Mouse (Mus musculus) testis, adult 2 months (tissue): ENCODE measurements around the gene Invs. TPM values are rescaled to one million over a fixed set of nuclear protein-coding genes. Genes with fewer than 3 reads are reported as not detected.

Experiments
- H3K27ac ChIP-seq: fragments of 200-500 bp; 2 replicates; pipeline ENCODE4 v1.5.1; 2012; ENCODE audit warnings: low read depth, low read length; ENCODE audit not compliant: control insufficient read depth, insufficient read depth
- H3K27me3 ChIP-seq: fragments of 200-500 bp; 2 replicates; pipeline ENCODE4 v1.6.1; 2012; ENCODE audit warnings: mild to moderate bottlenecking, low read length, moderate library complexity; ENCODE audit not compliant: control insufficient read depth, insufficient read depth
- H3K36me3 ChIP-seq: fragments of 200-500 bp; 2 replicates; pipeline ENCODE4 v1.6.1; 2012; ENCODE audit warnings: mild to moderate bottlenecking, low read length; ENCODE audit not compliant: control insufficient read depth, insufficient read depth
- H3K4me1 ChIP-seq: fragments of 200-500 bp; 2 replicates; pipeline ENCODE4 v1.6.1; 2012; ENCODE audit warnings: low read length; ENCODE audit not compliant: control insufficient read depth, insufficient read depth
- H3K4me3 ChIP-seq: fragments of 200-500 bp; 2 replicates; pipeline ENCODE4 v1.5.1; 2012; ENCODE audit warnings: low read depth, mild to moderate bottlenecking, low read length, moderate library complexity, mixed read lengths; ENCODE audit not compliant: control insufficient read depth
- CTCF ChIP-seq: fragments of 200-500 bp; IDR thresholded peaks from 2 replicates; pipeline ENCODE4 v1.5.1; 2012; ENCODE audit warnings: low read depth, mild to moderate bottlenecking, inconsistent platforms, low read length, moderate library complexity; ENCODE audit not compliant: control insufficient read depth, insufficient read depth, insufficient replicate concordance
- POLR2A ChIP-seq: fragments of 200-500 bp; IDR thresholded peaks from 2 replicates; pipeline ENCODE4 v1.6.1; 2012; ENCODE audit warnings: low read depth, mild to moderate bottlenecking, inconsistent platforms, low read length, moderate library complexity; ENCODE audit not compliant: control insufficient read depth
- polyA plus RNA-seq: library from polyadenylated mRNA; depleted of rRNA; stranded (reverse); fragments of >200 nt; gene quantifications from 2 replicates; pipeline ENCODE4 v1.2.3, GENCODE M21; 2012

Invs gene
- polyA plus RNA-seq, 1 experiment, result 2.6 TPM

DNA sequence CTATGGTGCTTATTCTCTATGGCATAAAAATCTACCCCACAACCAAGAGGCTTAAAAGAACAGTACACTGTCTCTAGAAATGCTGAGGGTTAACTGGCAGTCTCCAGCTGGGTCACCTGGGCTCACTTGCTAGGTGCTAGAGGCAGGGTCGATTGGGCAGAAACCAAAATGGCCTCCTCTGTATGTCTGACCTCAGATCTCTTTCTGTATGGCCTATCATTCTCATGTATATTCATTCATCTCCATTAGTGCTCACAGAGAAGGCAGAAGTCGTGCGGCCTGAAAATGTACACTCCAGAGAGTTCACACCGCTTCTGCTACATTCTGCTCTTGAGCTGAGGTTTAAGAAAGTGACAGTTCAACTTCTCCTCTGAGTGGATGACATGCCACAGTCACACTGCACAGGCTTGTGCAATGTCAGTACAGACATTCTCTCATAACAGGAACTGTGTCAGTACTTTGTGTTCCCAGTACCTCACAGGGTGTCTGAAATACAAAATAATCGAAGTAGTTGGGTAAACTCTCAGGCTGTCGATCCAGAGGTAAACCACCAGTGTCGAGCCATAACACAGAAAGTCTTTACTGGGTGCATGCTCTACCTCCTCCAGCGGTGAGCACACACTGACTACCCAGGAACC lies 139.4 kb downstream of the Invs start:
- Histone ChIP-seq H3K27ac (no peak overlapping the region), H3K4me3 (no peak overlapping the region), H3K4me1 (no peaks in the 10 kb centered on the region), H3K27me3 (no peaks in the 10 kb centered on the region), H3K36me3 (no peaks in the 10 kb centered on the region; the same call in 1 of the 2 replicates)
- no peak for TF ChIP-seq CTCF
- no peak for TF ChIP-seq POLR2A

DNA sequence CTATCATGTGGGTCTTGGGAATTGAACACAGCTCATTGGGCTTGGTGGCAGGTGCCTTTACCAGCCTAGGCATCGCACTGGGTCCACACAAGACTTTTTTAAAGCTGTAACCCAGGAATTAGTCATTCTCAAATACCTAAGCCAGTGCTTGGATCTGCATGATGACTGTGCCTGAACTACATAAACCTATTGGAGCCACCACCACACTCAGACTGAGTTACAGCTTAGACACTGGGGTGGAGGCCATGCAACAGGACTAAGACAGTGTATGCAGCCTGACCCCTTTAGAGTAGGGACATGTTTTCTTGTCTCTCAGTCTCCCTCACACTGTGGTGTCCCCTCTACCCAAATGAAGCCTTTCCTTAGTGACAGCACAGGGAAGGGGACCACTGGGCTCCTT lies 143.1 kb downstream of the Invs start:
- no peaks in the 10 kb centered on the region for H3K27me3 ChIP-seq
- H3K4me3 ChIP-seq, result no peak overlapping the region
- no peak overlapping the region for H3K27ac ChIP-seq
- no peaks in the 10 kb centered on the region for H3K4me1 ChIP-seq
- H3K36me3 ChIP-seq, result no peaks in the 10 kb centered on the region
- TF ChIP-seq CTCF (no peak), POLR2A (no peak)

DNA sequence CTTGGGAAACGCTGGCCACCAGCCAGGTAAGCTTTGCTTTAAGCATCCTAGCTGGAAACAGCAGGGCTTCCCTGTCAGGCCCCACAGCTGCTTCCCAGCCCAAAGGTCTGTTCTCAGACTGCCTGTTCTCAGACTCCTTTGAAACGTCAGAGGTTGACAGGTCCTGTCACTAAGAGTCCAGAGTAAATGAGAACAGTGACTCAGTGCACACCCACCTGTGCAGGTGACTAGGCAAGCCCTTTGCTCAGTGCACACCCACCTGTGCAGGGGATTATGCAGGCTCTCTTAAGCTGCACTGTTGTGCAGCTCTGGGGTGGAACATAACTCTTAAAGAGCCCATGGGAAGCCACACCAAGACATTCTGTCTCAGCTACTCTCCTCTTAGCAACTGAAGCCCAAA lies 144.2 kb downstream of the Invs start:
- no peak for TF ChIP-seq CTCF
- TF ChIP-seq POLR2A, result no peak
- no peaks in the 10 kb centered on the region for H3K36me3 ChIP-seq

DNA sequence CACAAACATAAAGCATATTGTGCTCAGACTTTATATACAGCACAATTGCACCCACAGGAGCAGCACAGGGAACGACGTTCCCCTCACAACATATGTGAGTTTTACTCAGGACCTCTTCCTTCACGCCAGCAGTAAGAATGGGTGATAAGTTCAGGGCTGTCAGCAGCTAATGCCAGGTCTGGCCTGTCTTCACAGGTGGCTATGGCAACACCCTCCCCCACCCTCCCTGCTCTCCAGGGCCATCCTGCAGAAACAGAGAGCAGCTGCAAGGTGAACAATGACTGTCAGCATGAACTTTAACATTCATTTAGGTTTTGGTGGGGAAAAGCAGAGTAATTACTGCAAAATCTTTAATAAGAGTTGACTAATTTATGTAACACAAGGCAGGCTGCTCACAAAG lies 147.9 kb downstream of the Invs start:
- TF ChIP-seq POLR2A (no peak), CTCF (no peak)
- H3K27me3 ChIP-seq, result no peaks in the 10 kb centered on the region
- H3K4me1 ChIP-seq, result no peaks in the 10 kb centered on the region
- H3K36me3 ChIP-seq, result peaks cover 3% of the 10 kb centered on the region; the same call in 1 of the 2 replicates
- no peak overlapping the region for H3K4me3 ChIP-seq
- no peak overlapping the region for H3K27ac ChIP-seq

More for the DNA sequence above, 144.2 kb downstream of the Invs start:
- no peak overlapping the region for H3K4me3 ChIP-seq
- no peak overlapping the region for H3K27ac ChIP-seq
- no peaks in the 10 kb centered on the region for H3K27me3 ChIP-seq
- H3K4me1 ChIP-seq, result no peaks in the 10 kb centered on the region

DNA sequence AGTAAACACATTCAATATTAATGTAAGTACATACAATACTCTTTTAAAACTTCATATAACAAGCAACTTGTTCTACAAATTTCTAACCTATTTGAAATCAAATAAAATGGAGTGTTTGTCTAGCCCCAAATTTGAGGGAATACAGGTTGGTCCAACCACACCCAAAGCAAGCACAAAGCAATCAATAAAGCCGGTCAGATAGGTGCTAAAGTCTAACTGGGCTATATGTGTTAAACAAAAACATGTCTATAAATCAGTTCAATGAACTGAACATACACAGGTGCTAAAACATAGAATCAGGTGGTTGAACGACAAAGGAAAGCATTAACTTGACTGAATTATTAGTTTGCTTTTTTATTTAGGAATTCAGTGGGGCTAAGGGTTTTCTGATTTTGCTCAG lies 148.5 kb downstream of the Invs start:
- Histone ChIP-seq H3K27me3 (no peaks in the 10 kb centered on the region), H3K4me1 (no peaks in the 10 kb centered on the region), H3K36me3 (peaks cover 3% of the 10 kb centered on the region; the same call in 1 of the 2 replicates), H3K27ac (no peak overlapping the region), H3K4me3 (no peak overlapping the region)
- TF ChIP-seq CTCF, result no peak
- no peak for TF ChIP-seq POLR2A

DNA sequence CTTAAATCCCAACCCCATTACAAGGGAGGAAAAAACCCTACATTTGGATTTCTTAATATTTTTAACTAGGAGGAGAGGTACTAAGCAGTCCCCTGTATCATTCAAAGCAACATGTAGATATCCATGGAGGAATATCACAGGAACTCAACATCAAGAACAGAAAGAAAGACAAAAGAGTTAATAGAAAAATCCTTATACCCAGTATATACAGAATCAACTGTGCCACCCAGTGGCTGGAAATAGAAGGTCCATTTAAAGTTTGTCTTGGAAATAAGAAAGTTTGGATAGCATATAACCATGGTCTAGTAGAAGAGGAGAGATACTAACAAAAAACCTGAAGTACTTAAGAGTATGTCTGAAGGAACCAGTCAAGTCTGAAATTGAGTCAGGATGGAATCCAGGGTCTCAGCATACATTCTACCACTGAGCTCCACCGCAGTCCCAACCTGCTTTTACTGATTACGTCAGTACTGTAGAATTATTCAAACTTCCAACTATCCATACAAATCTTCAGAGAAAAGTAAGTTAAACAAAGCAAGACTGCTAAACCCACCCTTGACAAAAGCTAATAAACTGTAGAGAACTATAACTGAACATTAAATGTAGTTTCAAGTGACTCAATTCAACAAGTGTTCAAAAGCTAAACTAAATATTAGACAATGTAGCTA lies 174.7 kb downstream of the Invs start:
- peaks cover 2% of the 10 kb centered on the region for H3K36me3 ChIP-seq
- H3K27me3 ChIP-seq, result no peaks in the 10 kb centered on the region
- TF ChIP-seq POLR2A (no peak), CTCF (no peak)
- no peak overlapping the region for H3K27ac ChIP-seq
- no peaks in the 10 kb centered on the region for H3K4me1 ChIP-seq
- no peak overlapping the region for H3K4me3 ChIP-seq

DNA sequence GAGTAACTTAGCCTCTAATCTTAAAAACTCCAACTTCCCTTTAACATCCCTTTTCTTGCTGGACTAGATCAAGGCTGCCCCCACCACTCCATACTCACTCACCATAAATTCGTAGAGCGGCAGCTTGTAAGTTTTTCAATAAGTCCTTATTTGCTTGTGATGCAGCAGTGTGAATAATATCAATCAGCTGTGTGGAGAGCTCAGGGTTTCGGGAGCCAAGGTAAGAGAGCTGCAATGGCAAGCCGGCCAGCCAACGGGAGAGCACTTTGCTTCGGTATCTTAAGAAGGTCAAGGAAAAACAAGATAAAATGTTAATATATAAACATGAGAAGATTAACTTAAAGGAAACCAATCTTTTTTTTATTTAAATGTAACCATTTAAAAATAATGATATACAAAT lies 178.9 kb downstream of the Invs start:
- no peak for TF ChIP-seq CTCF
- TF ChIP-seq POLR2A, result no peak
- Histone ChIP-seq H3K27ac (no peak overlapping the region), H3K27me3 (no peaks in the 10 kb centered on the region), H3K36me3 (peaks cover 2% of the 10 kb centered on the region), H3K4me1 (no peaks in the 10 kb centered on the region), H3K4me3 (no peak overlapping the region)

DNA sequence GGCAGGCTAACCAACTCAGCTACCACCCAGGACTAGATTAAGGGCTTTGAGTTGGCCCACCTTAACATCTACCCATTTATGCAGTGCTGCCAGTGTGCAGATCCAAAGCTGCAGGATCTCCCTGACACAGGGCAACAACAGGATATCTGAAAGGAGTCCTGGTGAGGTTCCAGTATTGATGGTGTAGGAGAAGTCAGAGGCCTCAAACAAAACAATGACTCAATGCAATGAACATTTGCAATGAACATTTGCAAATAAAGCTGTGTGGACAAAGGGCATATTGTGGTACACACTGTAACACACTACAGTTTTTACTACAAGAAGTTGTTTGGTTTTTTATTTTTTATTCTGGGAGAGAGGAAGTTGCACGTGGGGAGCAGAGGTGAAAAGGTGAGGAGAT lies 181.5 kb downstream of the Invs start:
- no peak overlapping the region for H3K4me3 ChIP-seq
- no peak overlapping the region for H3K27ac ChIP-seq
- H3K4me1 ChIP-seq, result no peaks in the 10 kb centered on the region
- H3K36me3 ChIP-seq, result peaks cover 3% of the 10 kb centered on the region
- H3K27me3 ChIP-seq, result no peaks in the 10 kb centered on the region
- TF ChIP-seq POLR2A (no peak), CTCF (no peak)
